Mouse (Mus musculus): Measurements from ENCODE around the gene Pkhd1. TPM values are rescaled to one million over a fixed set of nuclear protein-coding genes. Genes with fewer than 3 reads are reported as not detected.
"Not testable (repeated sequence)": the region's sequence is repeated elsewhere in the genome, so short reads cannot be mapped to it uniquely, and the experiment has no call there.

The Pkhd1 gene
- total RNA-seq, 2 experiments from 2014 or later: 0.03 to 0.10 TPM

DNA sequence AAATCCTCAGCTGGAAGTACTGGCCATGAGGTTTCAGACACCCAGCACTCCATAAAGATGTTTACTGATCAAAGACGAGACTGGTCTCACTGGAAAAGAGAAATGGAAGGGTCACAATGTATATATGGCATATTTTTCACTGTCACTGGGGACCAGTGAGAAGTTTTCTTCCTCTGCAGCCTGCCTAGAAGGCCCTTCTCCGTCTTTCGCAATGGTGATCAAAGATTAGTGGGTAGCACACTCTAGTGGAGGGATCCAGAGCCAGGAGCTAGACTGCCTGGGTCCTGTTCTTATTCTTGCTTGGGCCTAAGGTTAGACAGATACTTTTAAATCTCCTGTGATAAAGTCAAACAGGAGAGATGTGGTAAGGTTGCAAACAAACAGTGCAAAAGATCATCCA lies 311.7 kb downstream of the Pkhd1 start:
- intact Hi-C loops (cut with DNase I): no loop called here
- DNase-seq: no peak

DNA sequence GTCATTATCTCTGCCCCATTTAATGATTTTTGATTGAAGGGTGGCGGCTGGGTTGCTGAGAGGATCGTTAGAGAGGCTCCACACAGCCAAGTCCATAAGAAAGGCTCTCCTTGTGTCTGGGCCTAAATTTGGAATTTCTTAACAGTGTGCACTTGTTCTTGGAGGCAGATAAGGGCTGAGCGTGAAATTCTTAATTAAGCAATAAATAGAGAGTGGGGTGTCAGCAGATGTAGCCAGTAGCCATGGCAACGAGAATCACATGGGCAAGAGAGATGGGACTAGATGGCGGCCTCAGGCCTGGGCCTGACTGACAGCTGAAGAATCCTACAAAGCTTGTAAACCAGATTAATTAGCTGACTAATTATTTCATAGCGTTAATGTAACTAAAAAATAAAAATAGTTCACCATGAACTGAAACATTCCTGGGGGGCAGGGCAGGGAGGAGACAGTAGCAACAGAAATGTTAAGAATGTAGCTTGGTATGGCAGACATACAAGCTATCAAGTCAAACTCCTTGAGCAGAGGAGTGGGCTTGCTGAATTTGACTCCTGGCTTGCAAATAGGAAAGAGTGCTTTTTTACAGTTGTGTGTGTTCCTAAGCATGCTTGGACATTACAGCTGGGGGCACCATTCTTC lies 314.8 kb downstream of the Pkhd1 start:
- DNase-seq: no peak
- intact Hi-C loops (cut with DNase I): no loop called here

DNA sequence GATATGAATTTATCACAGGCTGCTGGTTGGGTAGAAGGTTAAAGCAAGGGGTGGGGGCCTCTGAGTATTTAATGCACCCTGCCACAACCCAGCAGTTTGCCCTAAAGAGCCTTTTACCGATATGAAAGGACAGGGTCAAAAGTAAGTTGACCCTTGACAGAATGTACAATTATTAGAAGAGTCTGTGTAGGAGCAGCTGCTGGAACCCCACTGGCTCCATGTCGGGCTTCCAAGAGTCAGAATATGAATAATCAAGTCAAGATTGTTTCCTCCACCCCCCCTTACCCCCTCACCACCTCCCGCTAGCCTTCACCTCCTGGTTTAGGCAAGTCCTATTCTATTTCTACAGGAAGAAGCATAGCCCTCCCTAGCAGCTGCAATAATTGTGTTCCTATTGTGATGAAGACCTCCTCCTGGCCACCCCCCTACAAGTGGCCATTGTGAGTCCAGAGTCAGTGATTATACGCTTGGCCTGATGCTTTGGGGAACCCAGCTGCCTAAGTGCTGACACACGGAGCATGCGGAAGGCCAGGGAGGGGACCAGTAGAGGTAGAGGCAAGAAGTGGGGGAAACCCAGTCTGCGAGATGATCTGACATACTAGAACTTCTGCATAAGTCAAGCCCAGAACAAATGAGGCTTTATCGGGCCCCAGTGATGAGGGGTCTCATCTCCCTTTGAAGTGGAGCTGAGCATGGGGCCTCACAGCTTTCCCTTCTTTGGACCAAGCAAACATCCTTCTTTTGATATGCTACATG lies 315.5 kb downstream of the Pkhd1 start:
- no peak for DNase-seq
- intact Hi-C loops (cut with DNase I): no loop called here

DNA sequence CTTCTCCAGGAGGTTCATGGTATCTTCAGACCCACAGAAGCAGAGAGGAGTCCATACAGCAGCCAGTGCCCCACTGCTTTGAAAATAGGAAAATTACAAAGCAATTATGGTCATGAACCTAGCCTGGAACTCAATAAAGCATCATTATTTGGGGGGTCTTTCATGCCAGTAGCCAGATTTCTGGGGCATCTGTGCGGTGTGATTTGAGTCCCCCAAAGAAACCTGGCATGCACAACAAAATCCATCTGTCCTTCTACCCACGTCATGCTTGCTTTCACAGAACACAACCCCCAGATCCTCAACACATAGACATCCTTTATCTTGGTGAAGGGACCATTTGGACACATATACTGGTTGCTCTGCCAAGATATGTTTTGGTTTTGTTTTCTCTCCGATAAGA lies 316.2 kb downstream of the Pkhd1 start:
- DNase-seq: no peak

DNA sequence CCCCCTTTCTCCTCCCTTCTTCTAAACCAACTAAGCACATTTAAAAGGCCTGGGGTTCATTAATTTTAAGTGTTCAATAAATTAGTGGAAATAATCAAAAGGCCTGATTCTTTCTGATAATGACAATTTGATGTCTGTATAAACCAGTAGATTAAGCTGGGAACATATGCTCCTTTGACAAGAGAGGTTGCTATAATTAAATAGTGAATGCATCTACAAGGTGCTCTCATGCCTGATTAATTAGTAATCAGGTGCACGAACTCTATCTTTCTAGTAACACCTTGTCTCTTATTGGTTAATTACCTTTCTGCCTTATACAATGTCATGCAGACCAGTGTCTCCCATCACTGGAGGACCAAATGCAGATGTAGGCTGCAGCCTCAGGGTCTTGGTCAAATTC lies 329.2 kb downstream of the Pkhd1 start:
- intact Hi-C loops (cut with DNase I): no loop called here
- no peak for DNase-seq

More for the DNA sequence above, 316.2 kb downstream of the Pkhd1 start:
- intact Hi-C loops (cut with DNase I): no loop called here

DNA sequence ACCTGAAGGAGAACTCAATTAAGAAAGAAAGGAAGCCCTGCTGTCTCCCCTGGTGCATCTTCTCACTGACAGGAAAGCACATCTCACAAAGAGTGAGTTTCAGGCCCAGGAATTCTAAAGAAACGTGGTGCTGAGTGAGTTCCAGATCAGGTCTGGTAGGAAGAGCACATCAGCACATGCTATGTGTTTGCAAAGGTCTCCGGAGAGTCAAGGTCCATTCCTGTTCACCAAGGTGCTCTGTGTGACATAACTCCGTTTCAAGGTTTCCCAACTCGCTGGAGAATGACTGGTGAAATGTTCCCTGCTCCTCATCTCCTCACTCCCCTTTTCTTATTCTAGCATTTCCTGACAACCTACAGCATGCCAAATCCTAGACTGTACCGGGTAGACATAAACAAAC lies 357.5 kb downstream of the Pkhd1 start:
- DNase-seq: no peak
- intact Hi-C loops (cut with DNase I): no loop called here

DNA sequence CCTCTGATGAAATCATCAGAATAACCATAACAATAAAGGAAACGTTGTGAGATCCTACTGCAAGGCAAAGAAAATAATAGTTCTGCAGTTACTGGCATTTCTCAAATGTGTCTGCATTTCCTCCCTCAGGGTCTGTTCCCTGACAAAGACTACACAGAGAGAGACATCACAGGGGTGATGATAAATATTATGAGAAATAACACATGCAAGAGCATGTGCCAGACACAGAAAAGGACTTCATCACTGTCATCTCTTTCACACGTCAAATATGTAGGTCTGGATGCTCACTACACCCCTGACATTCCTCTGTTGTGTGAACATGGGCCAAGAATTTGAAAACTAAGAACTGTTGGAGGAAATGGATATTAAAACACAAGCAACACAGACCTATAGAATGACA lies 369.7 kb downstream of the Pkhd1 start:
- intact Hi-C loops (cut with DNase I): no loop called here
- DNase-seq: no peak

DNA sequence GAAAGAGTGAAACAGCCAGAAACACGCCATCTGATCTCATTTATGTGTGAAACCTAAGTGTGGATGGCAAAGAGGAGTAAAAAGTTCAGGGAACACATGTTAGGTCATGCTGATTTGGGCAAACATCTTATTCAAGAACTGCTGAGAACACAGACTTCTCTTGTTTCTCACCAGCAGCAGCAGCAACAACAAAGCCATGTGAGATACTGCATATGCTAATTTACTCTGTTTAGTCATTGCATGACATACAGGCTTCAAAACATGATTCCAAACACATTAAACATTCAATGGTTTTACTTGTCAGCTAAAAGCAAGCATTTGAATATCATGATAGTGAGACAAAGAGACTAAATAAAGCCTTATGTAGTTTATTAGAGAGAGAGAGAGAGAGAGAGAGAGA lies 401.2 kb downstream of the Pkhd1 start:
- intact Hi-C loops (cut with DNase I): no loop called here

DNA sequence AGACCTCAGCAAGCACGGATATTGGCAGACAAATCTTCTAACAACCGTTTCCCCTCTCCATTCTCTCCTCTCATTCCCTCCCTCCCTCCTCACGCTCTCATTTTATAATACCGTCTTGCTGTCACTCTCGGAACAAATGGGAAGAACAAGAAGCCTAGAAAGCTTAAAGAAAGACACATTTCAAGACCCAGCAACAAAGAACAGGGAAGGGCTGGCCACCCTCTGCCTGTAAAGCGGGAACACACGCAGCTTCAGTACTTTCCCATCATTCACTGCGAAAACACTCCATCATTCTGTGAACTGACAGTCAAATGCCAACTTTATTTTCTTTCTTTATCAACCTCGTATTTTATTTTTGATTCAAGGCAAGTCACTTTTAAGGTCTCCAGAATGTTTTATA lies 427.4 kb downstream of the Pkhd1 start:
- no peak for DNase-seq

More for the DNA sequence above, 401.2 kb downstream of the Pkhd1 start:
- no peak for DNase-seq

DNA sequence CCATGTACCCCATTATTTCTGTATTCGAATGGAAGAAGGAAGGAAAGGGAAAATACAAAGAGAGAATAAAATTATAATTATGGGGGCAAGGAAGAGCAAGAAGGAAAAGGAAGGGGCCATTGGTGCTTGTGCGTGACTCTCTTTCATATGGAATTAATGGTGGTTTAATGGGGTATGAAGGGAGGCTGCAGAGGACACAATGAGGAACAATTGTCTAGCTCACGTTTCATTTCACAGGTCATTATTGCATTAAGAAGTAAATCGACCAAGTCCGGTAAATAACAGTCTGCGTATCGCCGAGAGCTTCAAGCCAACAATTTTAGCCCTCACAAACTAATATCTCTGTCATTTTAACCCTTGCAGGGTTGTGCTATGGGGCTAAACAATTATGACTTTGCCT lies 437.7 kb downstream of the Pkhd1 start:
- intact Hi-C loops (cut with DNase I): no loop called here
- DNase-seq: no peak

More for the DNA sequence above, 427.4 kb downstream of the Pkhd1 start:
- intact Hi-C loops (cut with DNase I): no loop called here

DNA sequence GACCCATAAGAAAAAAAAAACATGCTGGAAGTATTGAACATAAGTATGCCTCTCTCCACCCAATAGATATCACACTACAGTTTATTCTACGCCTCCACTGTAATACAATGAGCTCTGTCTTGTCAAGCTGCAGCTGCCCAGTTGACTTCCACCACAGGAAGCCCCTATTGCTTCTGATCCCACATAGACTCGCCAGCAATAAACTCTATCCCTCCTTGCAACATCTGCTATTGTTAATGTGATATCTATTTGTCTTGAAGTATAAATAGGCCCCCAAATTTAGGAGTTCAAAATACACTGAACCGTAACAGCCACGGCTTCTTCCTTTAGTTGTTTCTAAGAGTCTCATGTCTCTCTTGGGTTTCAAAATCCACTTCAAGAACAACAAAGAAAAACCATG lies 446.7 kb downstream of the Pkhd1 start:
- no peak for DNase-seq
- intact Hi-C loops (cut with DNase I): no loop called here

DNA sequence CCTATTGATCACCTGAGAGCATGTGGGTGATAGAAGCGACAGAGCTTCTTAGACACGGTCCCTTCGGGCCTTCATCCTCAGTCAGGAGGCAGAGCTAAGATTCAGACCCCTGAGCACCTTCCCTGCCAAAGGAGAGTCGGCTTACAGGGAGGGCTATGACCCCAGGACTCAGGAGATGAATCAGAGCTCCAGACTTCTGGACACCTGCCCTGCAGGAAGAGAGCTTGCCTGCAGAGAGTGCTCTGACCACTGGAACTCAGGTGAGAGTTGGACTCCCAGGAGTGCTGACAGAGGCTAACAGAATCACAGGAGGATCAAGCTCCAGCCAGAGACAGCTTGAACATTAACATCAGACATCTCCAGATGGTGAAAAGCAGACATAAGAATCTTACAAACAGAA lies 467.2 kb downstream of the Pkhd1 start:
- intact Hi-C loops (cut with DNase I); DNase-seq: not testable (repeated sequence)

DNA sequence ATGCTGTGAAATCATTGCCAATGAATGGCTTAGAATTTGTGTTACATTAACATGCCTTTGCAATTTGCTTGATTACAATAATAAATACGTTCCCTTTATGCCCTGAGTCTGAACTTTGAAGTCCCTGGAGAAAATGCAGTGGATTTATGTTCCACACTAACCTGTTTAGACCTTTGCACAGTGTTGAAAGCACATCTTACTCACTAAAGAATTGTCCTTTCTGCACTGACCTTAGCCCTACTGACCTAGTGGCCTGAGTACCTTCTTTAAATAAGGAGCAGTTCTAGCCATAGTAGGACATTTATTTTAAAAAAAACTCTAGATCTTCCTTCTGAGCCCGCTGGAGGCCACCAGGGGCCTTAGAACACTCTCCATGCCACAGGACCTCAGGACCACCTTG lies 467.8 kb downstream of the Pkhd1 start:
- intact Hi-C loops (cut with DNase I): no loop called here
- DNase-seq: no peak

DNA sequence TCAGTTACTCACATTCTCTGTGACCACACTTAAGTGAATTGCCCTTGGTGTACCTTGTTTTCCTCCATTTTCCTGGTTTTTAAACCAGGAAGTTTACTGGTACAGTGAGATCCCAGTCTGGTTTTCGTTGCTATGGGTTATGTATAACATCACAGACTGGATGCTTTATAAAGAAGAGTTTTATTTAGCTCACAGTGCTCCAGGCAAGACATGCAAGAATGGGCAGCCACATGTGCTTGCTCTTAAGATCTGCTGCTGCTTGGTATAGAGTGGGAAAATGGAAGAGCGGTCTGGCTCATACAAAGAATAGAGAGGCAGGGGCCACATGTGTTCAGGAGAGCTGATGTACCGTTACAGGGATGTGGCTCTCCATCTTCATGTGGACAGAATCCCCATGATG lies 481.7 kb downstream of the Pkhd1 start:
- DNase-seq: no peak
- intact Hi-C loops (cut with DNase I): no loop called here

DNA sequence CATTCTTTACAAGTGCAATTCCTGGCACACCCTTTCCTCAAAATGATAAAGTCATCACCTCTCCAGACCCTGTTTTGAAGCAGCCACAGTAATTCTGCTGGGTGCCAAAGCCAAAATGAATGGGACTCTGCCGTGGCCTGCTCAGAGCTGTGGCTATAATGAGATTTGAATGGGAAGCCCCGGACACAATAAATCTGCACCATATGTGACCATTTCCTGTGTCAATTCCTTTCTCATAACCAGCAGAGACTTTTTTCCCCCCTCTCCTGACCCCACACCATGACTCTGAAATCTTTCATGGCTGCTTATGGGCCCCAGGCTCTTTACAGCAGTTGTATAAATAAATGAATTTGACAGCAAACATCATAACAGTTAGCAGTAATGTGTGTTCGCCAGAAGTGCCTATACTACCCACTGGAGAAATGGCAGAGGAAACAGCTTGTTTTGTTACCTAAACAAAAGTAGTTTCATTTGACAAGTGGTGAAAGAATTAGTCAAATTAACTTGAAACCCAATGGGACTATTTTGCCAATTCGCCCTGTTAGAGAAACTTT lies 482.7 kb downstream of the Pkhd1 start:
- intact Hi-C loops (cut with DNase I): no loop called here

DNA sequence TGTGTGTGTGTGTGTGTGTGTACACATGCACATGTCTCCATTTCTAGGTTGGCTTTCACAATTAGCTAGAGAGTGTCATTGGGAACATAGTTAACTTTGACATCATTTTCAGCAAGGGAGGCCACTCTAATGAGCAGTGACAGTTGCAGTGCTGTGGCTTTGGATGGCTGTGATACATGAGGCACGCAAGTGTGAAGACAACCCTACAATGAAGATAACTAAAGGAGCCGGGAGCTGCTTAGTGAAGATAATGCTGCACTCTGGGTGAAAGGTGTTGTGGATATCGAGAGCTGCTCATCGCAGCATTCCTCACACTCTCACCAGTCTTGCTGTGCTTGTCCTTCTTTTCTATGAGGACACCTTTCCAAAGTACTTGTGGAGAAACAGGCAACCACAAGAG lies 484.2 kb downstream of the Pkhd1 start:
- no peak for DNase-seq
- intact Hi-C loops (cut with DNase I): no loop called here

More for the DNA sequence above, 482.7 kb downstream of the Pkhd1 start:
- DNase-seq: no peak

DNA sequence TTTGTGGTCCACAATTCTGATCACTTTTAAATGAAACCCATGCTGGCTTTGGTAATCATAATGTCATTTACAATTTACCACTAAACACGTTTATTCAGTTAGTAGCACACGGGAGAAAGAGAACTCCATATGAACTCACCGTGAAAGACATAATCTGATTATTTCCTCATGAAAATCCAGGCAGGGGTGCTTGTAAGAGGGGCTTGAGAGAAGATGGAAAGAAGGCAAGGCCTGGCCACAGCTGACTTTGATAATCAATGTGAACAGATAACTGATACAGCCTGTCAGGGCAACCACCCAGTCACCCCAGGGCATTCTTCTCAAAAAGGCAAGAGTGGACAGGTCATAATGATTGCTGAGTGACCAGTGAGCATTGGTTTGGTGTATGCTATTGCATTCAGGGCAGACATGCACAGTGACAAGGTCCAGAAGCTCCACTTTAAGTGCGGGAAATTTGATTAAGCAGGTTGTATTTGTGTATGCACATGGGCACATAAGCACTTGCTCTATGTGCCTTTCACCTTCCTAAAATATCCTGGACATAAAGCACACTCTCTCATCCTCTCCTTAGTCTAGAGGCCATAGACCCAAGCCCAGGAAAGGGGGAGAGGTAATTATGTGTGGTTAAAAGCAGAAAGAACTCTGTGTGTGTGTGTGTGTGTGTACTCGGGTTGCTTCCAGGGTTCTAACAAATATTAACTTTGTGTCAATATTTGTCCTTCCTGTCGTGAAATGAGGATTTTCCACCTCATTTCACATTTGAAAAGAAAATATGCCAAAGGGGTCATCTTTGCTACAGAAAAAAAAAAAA lies 485.9 kb downstream of the Pkhd1 start:
- no peak for DNase-seq
- intact Hi-C loops (cut with DNase I): no loop called here

DNA sequence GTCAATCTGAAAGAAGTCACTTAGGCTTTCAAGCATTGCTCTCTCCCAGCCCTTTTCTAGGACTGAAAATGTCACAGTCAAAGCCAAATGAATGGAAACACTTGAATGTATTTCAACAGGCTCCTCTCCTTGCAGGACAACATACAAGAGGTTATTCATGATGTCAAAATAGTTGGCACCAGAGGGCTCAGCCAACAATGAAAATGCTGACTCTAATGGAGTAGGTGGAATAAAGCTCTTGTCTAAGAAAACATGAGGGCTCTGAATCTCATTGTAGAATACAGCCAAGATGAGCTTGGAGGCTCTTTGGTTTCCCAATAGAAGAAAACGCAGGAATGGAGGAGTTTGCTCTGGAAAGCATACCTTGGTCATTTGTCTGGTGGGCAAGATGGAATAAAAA lies 500.5 kb downstream of the Pkhd1 start:
- no peak for DNase-seq
- intact Hi-C loops (cut with DNase I): no loop called here

DNA sequence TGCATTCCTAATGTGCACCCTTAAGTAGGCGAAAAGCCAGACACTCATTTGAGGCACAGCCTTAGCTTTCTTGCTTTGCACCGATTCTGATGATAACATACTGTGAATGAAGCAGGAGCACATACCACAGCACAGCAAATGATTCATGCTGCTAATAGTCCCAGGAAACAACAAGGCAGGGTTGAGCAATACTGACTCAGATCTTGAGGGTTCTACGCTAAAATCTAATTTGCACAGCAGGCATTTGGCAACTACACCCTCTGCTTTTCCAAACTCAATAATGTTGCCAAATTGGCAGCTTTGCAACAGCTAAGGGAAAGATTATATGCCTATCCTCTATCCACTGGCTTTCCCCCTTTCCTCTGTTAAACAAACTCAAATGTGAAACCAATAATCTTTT lies 548.1 kb downstream of the Pkhd1 start:
- intact Hi-C loops (cut with DNase I): no loop called here
- DNase-seq: no peak

DNA sequence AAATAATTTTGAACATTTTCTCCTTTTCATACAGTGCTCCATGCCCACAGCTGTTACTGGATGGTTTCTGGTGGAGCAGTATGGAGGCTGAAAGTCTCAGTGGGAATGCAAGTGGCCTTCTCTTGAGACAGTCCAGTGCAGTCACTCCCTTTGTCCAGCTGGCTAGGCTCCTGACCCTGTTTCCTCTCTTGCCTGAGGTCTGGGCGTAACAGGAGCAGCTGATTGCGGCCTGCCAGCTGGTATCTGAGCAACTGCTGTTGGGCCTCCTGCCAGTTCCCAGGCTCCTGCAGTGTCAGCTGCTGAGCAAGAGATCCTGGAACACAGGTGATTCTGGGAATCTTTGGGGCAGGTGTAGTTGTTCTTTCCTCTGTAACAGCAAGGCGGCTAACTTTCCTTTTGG lies 559.6 kb downstream of the Pkhd1 start:
- DNase-seq: peak; percentile 43 to 55
- intact Hi-C loops (cut with DNase I): no loop called here

DNA sequence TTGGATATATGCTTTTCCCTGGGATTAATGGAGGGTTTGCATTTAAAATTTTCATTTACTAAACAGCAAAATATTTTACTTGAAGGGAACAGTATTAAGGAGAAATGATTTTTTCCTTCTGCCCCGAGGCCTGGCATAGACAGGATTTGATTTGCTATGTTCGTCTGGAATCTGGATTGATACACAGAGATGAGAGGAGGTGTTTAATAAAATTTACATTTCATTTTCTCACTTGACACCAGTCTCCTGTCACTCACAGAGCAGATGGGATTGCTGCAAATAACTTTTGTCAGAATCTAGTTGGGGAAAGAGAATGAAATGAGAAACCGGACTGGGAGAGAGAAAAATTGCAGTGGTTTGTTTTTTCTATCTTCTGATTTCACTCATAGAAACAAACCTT lies 578.5 kb downstream of the Pkhd1 start:
- intact Hi-C loops (cut with DNase I): no loop called here
- no peak for DNase-seq
